Mouse (Mus musculus): Measurements from ENCODE around the gene Casq2.
A peak's percentile ranks its signal among the peaks of the same experiment; 100 is the strongest.

Casq2 gene

GRCm38 (mm10) chr3:102086283-102086682 lies at the start of gene Casq2:
TSS of gene Casq2 (plus strand) at chr3:102086415.
- no peak for DNase-seq (ENCODE audit: low spot score)

- DNase-seq (ENCODE audit: low spot score), result no peak
Measured at GRCm38 (mm10) chr3:102037806-102038205, 48.4 kb upstream of the Casq2 start.

DNA sequence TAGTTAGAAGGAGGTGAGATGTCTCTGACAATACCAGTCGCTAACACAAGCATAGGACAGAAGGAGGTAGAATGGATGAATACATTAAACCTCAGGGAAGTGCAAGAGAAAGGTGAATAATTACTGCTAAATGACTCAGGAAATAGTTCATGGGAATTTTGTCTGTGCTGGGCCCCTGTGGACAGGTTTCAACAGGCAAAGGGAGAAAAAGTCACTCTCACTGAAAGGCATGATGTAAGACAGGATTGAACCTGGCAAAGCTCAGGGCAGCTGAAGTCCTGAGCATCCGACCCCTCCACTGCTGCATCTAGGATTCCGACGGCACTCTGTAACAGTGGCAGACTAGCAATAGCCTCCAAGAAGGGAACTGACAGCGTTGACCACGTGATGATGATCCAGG lies 47.6 kb upstream of the Casq2 start:
- no peak for DNase-seq (ENCODE audit: low spot score)

GRCm38 (mm10) chr3:102041632-102042031 lies 44.6 kb upstream of the Casq2 start:
- no peak for DNase-seq (ENCODE audit: low spot score)

DNA sequence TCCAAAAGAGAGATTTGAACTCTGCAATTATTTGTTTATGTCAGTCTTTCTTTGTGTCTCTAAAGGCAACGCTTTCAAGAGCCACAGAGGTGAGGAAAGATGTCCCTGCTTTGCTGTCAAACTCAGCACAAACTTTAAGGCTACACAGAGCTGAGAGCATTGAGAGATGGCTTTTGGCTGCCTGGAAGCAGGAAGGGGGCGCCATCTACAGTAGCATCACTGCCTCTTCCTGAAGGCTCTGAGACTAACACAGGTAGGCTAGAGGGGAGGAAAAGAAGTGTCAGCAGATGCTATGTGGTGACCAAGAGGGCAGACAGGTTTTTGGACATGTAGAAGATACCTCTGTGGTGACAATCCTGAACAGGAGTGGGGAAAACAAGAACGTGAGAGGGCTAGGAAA lies 41.1 kb upstream of the Casq2 start:
- DNase-seq (ENCODE audit: low spot score), result no peak

DNA sequence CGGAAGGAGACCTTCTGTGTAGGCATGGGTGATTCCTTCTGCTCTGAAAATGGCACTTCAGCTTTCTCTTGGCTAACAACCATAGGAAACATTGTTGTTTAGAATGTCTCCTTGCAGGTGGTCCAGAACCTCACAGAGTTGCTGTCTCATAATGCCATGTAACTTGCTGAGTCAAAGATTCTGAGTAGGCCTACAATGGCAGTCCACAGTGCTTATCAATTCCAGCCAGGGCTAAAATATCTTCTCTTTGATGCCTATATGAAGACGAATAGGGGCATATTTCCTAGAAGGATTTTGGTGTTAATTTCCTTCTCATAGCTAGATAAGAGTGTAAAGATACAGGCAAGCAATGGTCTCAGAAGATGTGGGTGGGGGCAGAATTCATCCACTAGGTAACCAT lies 38.7 kb upstream of the Casq2 start:
- no peak for DNase-seq (ENCODE audit: low spot score)

GRCm38 (mm10) chr3:102049207-102050104 lies 36.8 kb upstream of the Casq2 start:
- DNase-seq (ENCODE audit: low spot score), result no peak

GRCm38 (mm10) chr3:102052036-102052435 lies 34.2 kb upstream of the Casq2 start:
- DNase-seq (ENCODE audit: low spot score), result no peak

DNA sequence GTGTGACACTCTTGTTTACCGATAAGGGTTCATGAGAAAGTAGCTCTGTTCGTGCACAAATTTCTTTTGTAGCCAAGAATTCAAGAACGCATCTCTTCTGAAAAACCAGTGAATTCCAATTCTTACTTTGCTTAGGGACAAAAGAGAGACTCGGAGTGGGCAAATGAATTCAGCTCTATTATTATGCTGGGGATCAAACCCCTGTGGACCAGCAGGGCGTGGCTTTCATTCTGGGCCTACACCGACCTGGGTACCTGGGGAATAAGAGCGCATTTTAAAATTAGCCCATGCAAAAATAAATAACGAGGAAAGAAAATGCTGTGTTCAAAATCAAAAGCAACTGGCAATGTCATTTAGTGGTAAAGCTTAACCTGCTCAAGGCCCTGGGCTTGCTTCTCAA lies 32.9 kb upstream of the Casq2 start:
- DNase-seq (ENCODE audit: low spot score), result no peak

DNA sequence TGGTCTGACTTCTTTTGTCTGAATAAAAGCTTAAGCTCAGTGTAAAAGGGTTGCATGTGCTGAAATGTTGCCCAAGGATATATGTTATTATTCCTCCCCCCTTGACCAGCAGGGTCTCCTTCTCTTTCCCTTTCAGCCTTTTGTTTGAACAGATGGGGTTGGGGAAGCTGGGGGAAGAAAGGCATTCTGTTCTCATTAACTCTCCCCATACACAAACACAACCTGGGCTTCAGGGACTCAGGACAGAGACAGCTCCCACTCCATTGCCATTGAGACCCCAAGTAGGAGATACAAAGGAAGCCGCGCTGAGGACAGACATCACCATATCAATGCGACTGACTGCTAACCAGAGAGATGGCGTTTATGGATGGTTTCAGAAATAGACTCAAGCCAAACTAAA lies 30.3 kb upstream of the Casq2 start:
- DNase-seq (ENCODE audit: low spot score), result no peak

GRCm38 (mm10) chr3:102060065-102060464 lies 26.1 kb upstream of the Casq2 start:
- no peak for DNase-seq (ENCODE audit: low spot score)

- peak; percentile 79 for DNase-seq (ENCODE audit: low spot score)
Measured at GRCm38 (mm10) chr3:102061923-102062670, 24.1 kb upstream of the Casq2 start.

GRCm38 (mm10) chr3:102062671-102063010 lies 23.6 kb upstream of the Casq2 start:
- no peak for DNase-seq (ENCODE audit: low spot score)

DNA sequence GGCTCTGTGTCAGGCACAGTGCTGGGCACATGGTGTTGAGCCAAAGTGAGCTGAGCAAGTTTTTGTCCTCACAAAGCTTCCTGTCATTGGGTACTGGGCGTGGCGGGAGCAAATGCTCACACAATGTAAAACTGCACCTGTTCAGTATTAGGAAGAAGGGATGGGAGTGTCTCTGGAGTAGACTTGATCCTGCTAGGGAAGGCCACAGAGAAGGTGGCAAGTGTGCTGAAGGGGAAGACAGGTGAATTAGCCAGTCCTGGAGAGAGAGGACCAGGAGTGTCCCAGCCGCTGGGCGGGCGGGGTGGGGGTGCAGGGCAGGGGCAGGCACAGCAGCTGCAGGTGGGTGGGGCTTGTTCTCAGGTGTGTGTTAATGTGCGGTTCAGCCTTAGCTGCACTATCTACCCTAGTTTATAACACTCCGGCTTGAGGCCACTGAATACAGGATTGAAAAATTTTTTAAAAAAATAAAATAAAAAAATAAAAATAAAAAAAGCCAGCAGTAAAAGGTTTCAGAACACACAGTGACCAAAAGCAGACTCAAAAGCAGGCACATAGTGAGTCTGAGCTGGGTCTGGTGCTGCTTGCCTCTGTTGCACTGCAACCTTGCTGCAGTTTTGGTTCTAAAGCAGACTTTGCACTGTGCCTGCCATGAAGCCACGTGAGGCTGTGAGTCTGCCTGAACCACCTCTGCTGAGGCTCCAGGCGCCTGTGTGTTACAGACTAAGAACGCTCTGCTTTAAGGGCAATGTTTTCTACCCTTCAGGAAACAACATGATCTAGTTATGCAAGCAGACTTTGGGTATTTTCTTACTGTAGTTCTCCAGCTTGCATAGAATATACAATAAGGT lies 22.7 kb upstream of the Casq2 start:
- no peak for DNase-seq (ENCODE audit: low spot score)

- no peak for DNase-seq (ENCODE audit: low spot score)
Measured at GRCm38 (mm10) chr3:102064566-102064965, 21.6 kb upstream of the Casq2 start.

DNA sequence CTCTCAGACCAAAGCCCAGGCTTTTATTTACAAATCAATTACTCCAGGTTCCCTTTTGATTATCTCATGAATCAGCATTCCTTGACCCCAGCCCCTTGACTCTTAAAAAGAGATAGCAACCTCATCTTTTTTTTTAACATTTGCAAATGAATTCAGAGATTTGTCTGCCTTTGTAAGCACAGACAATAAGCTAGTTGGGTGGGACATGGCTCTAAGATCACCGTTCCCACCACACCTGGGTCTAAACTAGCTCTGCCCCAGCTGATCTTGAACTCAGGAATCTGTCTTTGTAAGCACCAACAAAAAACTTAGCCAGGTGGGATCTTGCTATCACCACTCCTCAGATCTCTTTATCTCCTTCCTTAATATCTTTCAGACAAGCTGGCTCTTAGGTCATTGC lies 18.9 kb upstream of the Casq2 start:
- no peak for DNase-seq (ENCODE audit: low spot score)

DNA sequence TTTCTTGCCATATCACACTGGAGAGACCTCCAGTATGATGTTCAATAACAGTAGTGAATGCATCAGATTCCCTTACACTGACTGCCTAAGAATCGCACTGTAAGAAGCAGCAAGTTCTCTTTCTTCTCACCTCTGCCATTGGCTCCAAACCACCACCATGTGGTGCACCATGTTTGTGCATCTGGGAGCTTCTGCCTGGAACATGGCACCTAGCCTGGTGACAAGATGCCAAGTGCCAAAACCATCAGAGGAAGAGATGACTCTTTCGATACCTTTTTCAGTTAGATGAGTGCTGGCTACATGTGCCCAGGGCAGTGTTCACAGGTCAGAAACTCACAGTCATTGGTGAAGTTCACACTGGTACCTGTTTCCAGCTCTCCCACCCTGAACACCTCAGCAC lies 18.4 kb upstream of the Casq2 start:
- no peak for DNase-seq (ENCODE audit: low spot score)

DNA sequence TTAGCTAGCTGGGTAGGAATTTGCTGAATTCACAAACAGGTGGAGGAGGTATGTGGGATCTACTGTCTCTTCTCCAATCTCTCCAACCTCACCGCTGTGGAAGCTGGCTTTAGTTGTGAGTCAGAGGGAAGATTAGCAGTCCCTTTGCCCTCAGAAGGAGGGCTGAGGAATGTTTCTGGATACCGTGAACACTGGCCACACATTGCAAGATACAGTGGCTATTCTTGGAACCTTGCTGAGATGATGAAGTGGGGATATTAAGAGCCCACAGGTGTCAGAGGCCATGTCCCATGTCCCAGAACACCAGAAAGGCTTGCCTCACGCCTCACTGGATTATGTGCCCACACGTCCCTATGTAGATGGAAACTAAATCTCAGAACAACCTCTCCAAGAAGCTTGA lies 17.0 kb upstream of the Casq2 start:
- no peak for DNase-seq (ENCODE audit: low spot score)

DNA sequence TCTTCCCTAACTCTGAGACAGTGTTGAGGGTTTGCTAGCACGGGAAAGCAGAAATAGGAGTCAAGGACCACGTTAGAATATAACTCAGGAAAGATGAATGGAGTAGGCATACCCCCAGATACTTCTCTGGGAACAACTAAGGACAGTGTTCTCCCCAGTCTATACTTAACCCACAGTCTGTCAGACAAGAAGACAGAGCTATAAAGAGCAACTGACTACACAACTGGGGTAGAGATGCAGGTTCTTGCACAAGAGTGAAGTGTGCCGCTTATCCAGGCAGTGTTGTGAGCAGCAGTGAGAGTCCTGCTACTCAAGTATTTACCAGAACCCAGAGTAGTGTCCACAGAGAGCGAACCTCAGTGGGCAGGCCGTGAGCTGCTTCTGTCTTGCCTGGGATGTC lies 16.5 kb upstream of the Casq2 start:
- DNase-seq (ENCODE audit: low spot score), result no peak

DNA sequence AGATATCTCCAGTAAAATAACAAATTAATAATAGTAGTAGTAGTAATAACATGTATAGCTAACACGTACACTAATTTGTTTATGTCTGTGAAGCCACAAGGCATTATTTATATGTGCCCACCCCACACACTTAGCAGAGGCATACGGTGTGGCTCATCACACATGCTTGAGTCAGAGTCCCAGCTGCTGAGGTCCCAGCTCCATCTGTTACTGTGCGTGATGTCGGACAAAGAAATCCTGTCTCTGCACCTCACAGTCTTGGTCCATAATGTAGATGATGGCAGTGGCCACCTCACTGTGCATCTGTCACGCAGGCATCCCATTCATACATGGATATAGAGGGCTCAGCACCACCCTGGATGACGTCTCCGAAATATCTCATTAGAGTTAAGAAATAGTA lies 15.9 kb upstream of the Casq2 start:
- no peak for DNase-seq (ENCODE audit: low spot score)

DNA sequence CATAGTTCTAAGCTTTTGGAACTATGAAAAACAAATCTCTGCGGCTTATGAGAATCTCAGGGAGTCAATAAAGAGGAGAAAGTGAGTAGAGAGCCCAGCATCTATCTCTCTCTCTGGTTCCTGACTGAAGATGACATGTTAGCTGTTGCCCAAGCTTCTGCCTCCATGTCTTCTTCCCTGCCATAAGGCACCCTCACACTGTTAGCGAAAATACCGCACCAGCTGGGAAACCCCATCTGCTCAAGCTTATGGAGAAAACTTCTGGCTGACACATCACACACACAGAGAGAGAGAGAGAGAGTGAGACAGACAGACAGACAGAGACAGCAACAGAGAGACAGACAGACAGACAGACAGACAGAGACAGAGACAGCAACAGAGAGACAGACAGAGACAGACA lies 15.2 kb upstream of the Casq2 start:
- no peak for DNase-seq (ENCODE audit: low spot score)

- no peak for DNase-seq (ENCODE audit: low spot score)
Measured at GRCm38 (mm10) chr3:102079413-102079812, 6.8 kb upstream of the Casq2 start.

DNA sequence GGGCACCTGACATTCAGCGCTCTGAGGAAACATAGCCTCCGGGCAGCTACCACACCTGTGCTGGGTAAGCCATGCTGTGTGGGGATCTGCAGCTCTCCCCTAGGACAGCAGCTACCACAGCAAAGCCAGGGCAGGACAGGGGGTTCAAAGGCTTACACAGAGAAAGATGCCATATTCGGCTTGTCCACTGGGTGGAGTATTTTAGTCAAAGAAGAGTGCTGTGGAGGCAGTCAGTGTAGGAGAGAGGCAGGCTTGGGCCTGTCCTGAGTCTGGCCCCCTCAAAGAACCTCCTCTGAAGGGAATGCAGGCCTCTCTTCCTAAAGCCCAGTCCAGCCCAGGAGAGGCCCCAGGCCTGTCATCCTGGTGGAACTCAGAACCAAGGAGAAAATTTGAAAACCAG lies 4.4 kb upstream of the Casq2 start:
- peak; percentile 55 for DNase-seq (ENCODE audit: low spot score)

Data from testis, postnatal 14 days (tissue).